Mouse (Mus musculus): ENCODE results near the gene Sugp2. TPM values are rescaled to one million over a fixed set of nuclear protein-coding genes. Genes with fewer than 3 reads are reported as not detected.

Sugp2 gene
- polyA plus RNA-seq, 1 experiment = 38.3 TPM

- H3K4me3 ChIP-seq (ENCODE audit: extremely low read depth, insufficient read depth, insufficient read length) = no peak overlapping the region
- DNase-seq (ENCODE audit: low read depth in 1 of 2, low spot score in 2 of 2) = no peak
- no peak overlapping the region for H3K27ac ChIP-seq (ENCODE audit: insufficient read depth, low read length)
- no peaks in the 10 kb centered on the region for H3K36me3 ChIP-seq (ENCODE audit: control insufficient read depth, insufficient read depth, low read length)
- H3K27me3 ChIP-seq (ENCODE audit: control insufficient read depth, insufficient read depth, low read length) = no peaks in the 10 kb centered on the region
- TF ChIP-seq POLR2A (IDR thresholded peaks at IDR 0.05; ENCODE audit: low read depth, low read length) (no peak), CTCF (IDR thresholded peaks at IDR 0.05; ENCODE audit: extremely low read depth, insufficient read depth, insufficient read length, insufficient replicate concordance) (no peak)
- H3K4me1 ChIP-seq (ENCODE audit: control insufficient read depth, insufficient read depth, insufficient read length) = no peaks in the 10 kb centered on the region
- 62% methylated on average over 3 of the region's 3 CpGs for WGBS
These were observed 42.5 kb downstream of the Sugp2 start for GRCm38 (mm10) chr8:70276476-70276875.

- Histone ChIP-seq H3K27me3 (ENCODE audit: control insufficient read depth, insufficient read depth, low read length) (no peaks in the 10 kb centered on the region), H3K4me1 (ENCODE audit: control insufficient read depth, insufficient read depth, insufficient read length) (peaks cover 3% of the 10 kb centered on the region; the same call in 1 of the 2 replicates), H3K36me3 (ENCODE audit: control insufficient read depth, insufficient read depth, low read length) (no peaks in the 10 kb centered on the region), H3K4me3 (ENCODE audit: extremely low read depth, insufficient read depth, insufficient read length) (no peak overlapping the region), H3K27ac (ENCODE audit: insufficient read depth, low read length) (no peak overlapping the region)
- TF ChIP-seq CTCF (IDR thresholded peaks at IDR 0.05; ENCODE audit: extremely low read depth, insufficient read depth, insufficient read length, insufficient replicate concordance) (no peak), POLR2A (IDR thresholded peaks at IDR 0.05; ENCODE audit: low read depth, low read length) (no peak)
- WGBS = 26% methylated on average over 15 of the region's 15 CpGs
- no peak for DNase-seq (ENCODE audit: low read depth in 1 of 2, low spot score in 2 of 2)
These were observed 44.1 kb downstream of the Sugp2 start for GRCm38 (mm10) chr8:70278175-70278574.

- TF ChIP-seq POLR2A (IDR thresholded peaks at IDR 0.05; ENCODE audit: low read depth, low read length) (no peak), CTCF (IDR thresholded peaks at IDR 0.05; ENCODE audit: extremely low read depth, insufficient read depth, insufficient read length, insufficient replicate concordance) (no peak)
- no peaks in the 10 kb centered on the region for H3K27me3 ChIP-seq (ENCODE audit: control insufficient read depth, insufficient read depth, low read length)
- H3K27ac ChIP-seq (ENCODE audit: insufficient read depth, low read length) = no peak overlapping the region
- H3K36me3 ChIP-seq (ENCODE audit: control insufficient read depth, insufficient read depth, low read length) = no peaks in the 10 kb centered on the region
- H3K4me3 ChIP-seq (ENCODE audit: extremely low read depth, insufficient read depth, insufficient read length) = no peak overlapping the region
- no peak for DNase-seq (ENCODE audit: low read depth in 1 of 2, low spot score in 2 of 2)
- 49% methylated on average over 8 of the region's 8 CpGs for WGBS
- H3K4me1 ChIP-seq (ENCODE audit: control insufficient read depth, insufficient read depth, insufficient read length) = peaks cover 5% of the 10 kb centered on the region; the same call in 1 of the 2 replicates
These were observed 45.2 kb downstream of the Sugp2 start for GRCm38 (mm10) chr8:70279266-70279665.

- no peak overlapping the region for H3K4me3 ChIP-seq (ENCODE audit: extremely low read depth, insufficient read depth, insufficient read length)
- 0 out of 2 replicates have a peak, but pooled peaks cover 1% of the 10 kb centered on the region for H3K36me3 ChIP-seq (ENCODE audit: control insufficient read depth, insufficient read depth, low read length)
- WGBS = 80% methylated on average over 3 of the region's 3 CpGs
- peaks cover 5% of the 10 kb centered on the region; the same call in 1 of the 2 replicates for H3K4me1 ChIP-seq (ENCODE audit: control insufficient read depth, insufficient read depth, insufficient read length)
- H3K27me3 ChIP-seq (ENCODE audit: control insufficient read depth, insufficient read depth, low read length) = no peaks in the 10 kb centered on the region
- no peak for TF ChIP-seq CTCF (IDR thresholded peaks at IDR 0.05; ENCODE audit: extremely low read depth, insufficient read depth, insufficient read length, insufficient replicate concordance)
- TF ChIP-seq POLR2A (IDR thresholded peaks at IDR 0.05; ENCODE audit: low read depth, low read length) = no peak
- no peak overlapping the region for H3K27ac ChIP-seq (ENCODE audit: insufficient read depth, low read length)
- DNase-seq (ENCODE audit: low read depth in 1 of 2, low spot score in 2 of 2) = no peak
These were observed 47.0 kb downstream of the Sugp2 start for GRCm38 (mm10) chr8:70281001-70281400.

GRCm38 (mm10) chr8:70282603-70283135 lies 48.6 kb downstream of the Sugp2 start, which contains the start of gene Homer3:
Homer3 (plus strand) TSS chr8:70282827.
- peak within 1 kb of the TSS; percentile 91 for H3K4me3 ChIP-seq (ENCODE audit: extremely low read depth, insufficient read depth, insufficient read length)
- WGBS = 4% methylated on average over 36 of the region's 36 CpGs
- TF ChIP-seq CTCF (IDR thresholded peaks at IDR 0.05; ENCODE audit: extremely low read depth, insufficient read depth, insufficient read length, insufficient replicate concordance) = peak; percentile 88; the same call in 1 of the 2 replicates
- TF ChIP-seq POLR2A (IDR thresholded peaks at IDR 0.05; ENCODE audit: low read depth, low read length) = 0 out of 2 replicates have a peak, but pooled peaks have one; percentile 11
- H3K4me1 ChIP-seq (ENCODE audit: control insufficient read depth, insufficient read depth, insufficient read length) = peaks cover 5% of the 10 kb centered on the region; the same call in 1 of the 2 replicates
- no peaks in the 10 kb centered on the region for H3K27me3 ChIP-seq (ENCODE audit: control insufficient read depth, insufficient read depth, low read length)
- DNase-seq (ENCODE audit: low read depth in 1 of 2, low spot score in 2 of 2) = peak; percentile 73 to 90
- 0 out of 2 replicates have a peak, but pooled peaks cover 3% of the 10 kb centered on the region for H3K36me3 ChIP-seq (ENCODE audit: control insufficient read depth, insufficient read depth, low read length)
- peak within 1 kb of the TSS; percentile 40 for H3K27ac ChIP-seq (ENCODE audit: insufficient read depth, low read length)

- H3K4me3 ChIP-seq (ENCODE audit: extremely low read depth, insufficient read depth, insufficient read length) = peak overlapping the region; percentile 91
- TF ChIP-seq POLR2A (IDR thresholded peaks at IDR 0.05; ENCODE audit: low read depth, low read length) = no peak
- no peak for TF ChIP-seq CTCF (IDR thresholded peaks at IDR 0.05; ENCODE audit: extremely low read depth, insufficient read depth, insufficient read length, insufficient replicate concordance)
- H3K36me3 ChIP-seq (ENCODE audit: control insufficient read depth, insufficient read depth, low read length) = 0 out of 2 replicates have a peak, but pooled peaks cover 3% of the 10 kb centered on the region
- 2% methylated on average over 54 of the region's 55 CpGs for WGBS
- no peak overlapping the region; the same call in 1 of the 2 replicates for H3K27ac ChIP-seq (ENCODE audit: insufficient read depth, low read length)
- no peaks in the 10 kb centered on the region for H3K27me3 ChIP-seq (ENCODE audit: control insufficient read depth, insufficient read depth, low read length)
- DNase-seq (ENCODE audit: low read depth in 1 of 2, low spot score in 2 of 2) = no peak
- H3K4me1 ChIP-seq (ENCODE audit: control insufficient read depth, insufficient read depth, insufficient read length) = peaks cover 5% of the 10 kb centered on the region; the same call in 1 of the 2 replicates
These were observed 49.4 kb downstream of the Sugp2 start for GRCm38 (mm10) chr8:70283136-70284077.

Data from spleen, adult 2 months (tissue).